Mouse (Mus musculus): ENCODE measurements around the gene Foxn1.

The Foxn1 gene

GRCm38 (mm10) chr11:78411606-78412323 lies 25.4 kb upstream of the Foxn1 start:
- Histone ChIP-seq H3K27me3 (ENCODE audit: insufficient read depth, low read length) (no peaks in the 10 kb centered on the region), H3K9me3 (ENCODE audit: low read length) (no peaks in the 10 kb centered on the region), H3K4me3 (replicated peaks; ENCODE audit: low read length) (no peak overlapping the region), H3K4me1 (replicated peaks; ENCODE audit: low read depth, low read length) (peaks cover 17% of the 10 kb centered on the region), H3K36me3 (ENCODE audit: insufficient read depth, low read length) (no peaks in the 10 kb centered on the region)
- TF ChIP-seq CTCF (conservative IDR thresholded peaks at IDR 0.05; ENCODE audit: low read length) = no peak
- TF ChIP-seq NANOG (IDR thresholded peaks at IDR 0.05; ENCODE audit: borderline replicate concordance, low read length) = no peak
- TF ChIP-seq POU5F1 (IDR thresholded peaks at IDR 0.05; ENCODE audit: borderline replicate concordance, low read length) = no peak

- H3K36me3 ChIP-seq (ENCODE audit: insufficient read depth, low read length) = no peaks in the 10 kb centered on the region
- H3K9me3 ChIP-seq (ENCODE audit: low read length) = no peaks in the 10 kb centered on the region
- no peak overlapping the region for H3K4me3 ChIP-seq (replicated peaks; ENCODE audit: low read length)
- no peak for TF ChIP-seq POU5F1 (IDR thresholded peaks at IDR 0.05; ENCODE audit: borderline replicate concordance, low read length)
- no peak for TF ChIP-seq CTCF (conservative IDR thresholded peaks at IDR 0.05; ENCODE audit: low read length)
- TF ChIP-seq NANOG (IDR thresholded peaks at IDR 0.05; ENCODE audit: borderline replicate concordance, low read length) = no peak
- peaks cover 11% of the 10 kb centered on the region; the same call in 1 of the 2 replicates for H3K27me3 ChIP-seq (ENCODE audit: insufficient read depth, low read length)
- peaks cover 14% of the 10 kb centered on the region for H3K4me1 ChIP-seq (replicated peaks; ENCODE audit: low read depth, low read length)
These were observed 22.2 kb upstream of the Foxn1 start for GRCm38 (mm10) chr11:78408256-78409240.

- peaks cover 18% of the 10 kb centered on the region; the same call in 1 of the 2 replicates for H3K27me3 ChIP-seq (ENCODE audit: insufficient read depth, low read length)
- no peaks in the 10 kb centered on the region for H3K36me3 ChIP-seq (ENCODE audit: insufficient read depth, low read length)
- no peak overlapping the region for H3K4me3 ChIP-seq (replicated peaks; ENCODE audit: low read length)
- no peak for TF ChIP-seq CTCF (conservative IDR thresholded peaks at IDR 0.05; ENCODE audit: low read length)
- no peak for TF ChIP-seq POU5F1 (IDR thresholded peaks at IDR 0.05; ENCODE audit: borderline replicate concordance, low read length)
- TF ChIP-seq NANOG (IDR thresholded peaks at IDR 0.05; ENCODE audit: borderline replicate concordance, low read length) = no peak
- no peaks in the 10 kb centered on the region for H3K9me3 ChIP-seq (ENCODE audit: low read length)
- peaks cover 48% of the 10 kb centered on the region for H3K4me1 ChIP-seq (replicated peaks; ENCODE audit: low read depth, low read length)
These were observed 15.7 kb upstream of the Foxn1 start for GRCm38 (mm10) chr11:78402062-78402461.

- Histone ChIP-seq H3K27me3 (ENCODE audit: insufficient read depth, low read length) (peaks cover 18% of the 10 kb centered on the region; the same call in 1 of the 2 replicates), H3K9me3 (ENCODE audit: low read length) (no peaks in the 10 kb centered on the region), H3K4me3 (replicated peaks; ENCODE audit: low read length) (no peak overlapping the region), H3K36me3 (ENCODE audit: insufficient read depth, low read length) (no peaks in the 10 kb centered on the region), H3K4me1 (replicated peaks; ENCODE audit: low read depth, low read length) (peaks cover 53% of the 10 kb centered on the region)
- no peak for TF ChIP-seq NANOG (IDR thresholded peaks at IDR 0.05; ENCODE audit: borderline replicate concordance, low read length)
- TF ChIP-seq POU5F1 (IDR thresholded peaks at IDR 0.05; ENCODE audit: borderline replicate concordance, low read length) = no peak
- no peak for TF ChIP-seq CTCF (conservative IDR thresholded peaks at IDR 0.05; ENCODE audit: low read length)
These were observed 15.1 kb upstream of the Foxn1 start for GRCm38 (mm10) chr11:78401469-78401868.

- peaks cover 55% of the 10 kb centered on the region for H3K4me1 ChIP-seq (replicated peaks; ENCODE audit: low read depth, low read length)
- no peaks in the 10 kb centered on the region for H3K9me3 ChIP-seq (ENCODE audit: low read length)
- TF ChIP-seq CTCF (conservative IDR thresholded peaks at IDR 0.05; ENCODE audit: low read length) = no peak
- peak; percentile 58; the same call in 1 of the 2 replicates for TF ChIP-seq POU5F1 (IDR thresholded peaks at IDR 0.05; ENCODE audit: borderline replicate concordance, low read length)
- 0 out of 2 replicates have a peak overlapping the region, but pooled peaks have one; percentile 7 for H3K4me3 ChIP-seq (replicated peaks; ENCODE audit: low read length)
- H3K36me3 ChIP-seq (ENCODE audit: insufficient read depth, low read length) = no peaks in the 10 kb centered on the region
- H3K27me3 ChIP-seq (ENCODE audit: insufficient read depth, low read length) = peaks cover 18% of the 10 kb centered on the region; the same call in 1 of the 2 replicates
These were observed 14.6 kb upstream of the Foxn1 start for GRCm38 (mm10) chr11:78400936-78401335.

- no peaks in the 10 kb centered on the region for H3K9me3 ChIP-seq (ENCODE audit: low read length)
- peaks cover 13% of the 10 kb centered on the region; the same call in 1 of the 2 replicates for H3K27me3 ChIP-seq (ENCODE audit: insufficient read depth, low read length)
- TF ChIP-seq POU5F1 (IDR thresholded peaks at IDR 0.05; ENCODE audit: borderline replicate concordance, low read length) = no peak
- TF ChIP-seq NANOG (IDR thresholded peaks at IDR 0.05; ENCODE audit: borderline replicate concordance, low read length) = no peak
- peak; percentile 100 for TF ChIP-seq CTCF (conservative IDR thresholded peaks at IDR 0.05; ENCODE audit: low read length)
- no peaks in the 10 kb centered on the region for H3K36me3 ChIP-seq (ENCODE audit: insufficient read depth, low read length)
- H3K4me3 ChIP-seq (replicated peaks; ENCODE audit: low read length) = no peak overlapping the region
- H3K4me1 ChIP-seq (replicated peaks; ENCODE audit: low read depth, low read length) = peaks cover 60% of the 10 kb centered on the region
These were observed 13.3 kb upstream of the Foxn1 start for GRCm38 (mm10) chr11:78399680-78400079.

- 0 out of 2 replicates have a peak, but pooled peaks cover 7% of the 10 kb centered on the region for H3K27me3 ChIP-seq (ENCODE audit: insufficient read depth, low read length)
- peaks cover 68% of the 10 kb centered on the region for H3K4me1 ChIP-seq (replicated peaks; ENCODE audit: low read depth, low read length)
- H3K4me3 ChIP-seq (replicated peaks; ENCODE audit: low read length) = no peak overlapping the region
- no peak for TF ChIP-seq POU5F1 (IDR thresholded peaks at IDR 0.05; ENCODE audit: borderline replicate concordance, low read length)
- no peak for TF ChIP-seq CTCF (conservative IDR thresholded peaks at IDR 0.05; ENCODE audit: low read length)
- TF ChIP-seq NANOG (IDR thresholded peaks at IDR 0.05; ENCODE audit: borderline replicate concordance, low read length) = no peak
- H3K36me3 ChIP-seq (ENCODE audit: insufficient read depth, low read length) = no peaks in the 10 kb centered on the region
- H3K9me3 ChIP-seq (ENCODE audit: low read length) = no peaks in the 10 kb centered on the region
These were observed 11.9 kb upstream of the Foxn1 start for GRCm38 (mm10) chr11:78398212-78398611.

- Histone ChIP-seq H3K27me3 (ENCODE audit: insufficient read depth, low read length) (0 out of 2 replicates have a peak, but pooled peaks cover 7% of the 10 kb centered on the region), H3K4me1 (replicated peaks; ENCODE audit: low read depth, low read length) (peaks cover 67% of the 10 kb centered on the region), H3K9me3 (ENCODE audit: low read length) (no peaks in the 10 kb centered on the region), H3K4me3 (replicated peaks; ENCODE audit: low read length) (peak overlapping the region; percentile 71), H3K36me3 (ENCODE audit: insufficient read depth, low read length) (no peaks in the 10 kb centered on the region)
- TF ChIP-seq POU5F1 (IDR thresholded peaks at IDR 0.05; ENCODE audit: borderline replicate concordance, low read length) (no peak), CTCF (conservative IDR thresholded peaks at IDR 0.05; ENCODE audit: low read length) (peak; percentile 77), NANOG (IDR thresholded peaks at IDR 0.05; ENCODE audit: borderline replicate concordance, low read length) (no peak)
These were observed 11.0 kb upstream of the Foxn1 start for GRCm38 (mm10) chr11:78397397-78397796.

Measured in E14TG2a.4 (cell line).